Mouse (Mus musculus) kidney, postnatal 4 days (tissue): ENCODE measurements around the gene Scml4.

ENCODE experiments used
- DNase-seq, 2 experiments: peaks; one replicate each; pipeline ENCODE4 v3.0.0; 2021; ENCODE audit warnings: mixed read lengths in 2 of 2

Scml4 gene

DNA sequence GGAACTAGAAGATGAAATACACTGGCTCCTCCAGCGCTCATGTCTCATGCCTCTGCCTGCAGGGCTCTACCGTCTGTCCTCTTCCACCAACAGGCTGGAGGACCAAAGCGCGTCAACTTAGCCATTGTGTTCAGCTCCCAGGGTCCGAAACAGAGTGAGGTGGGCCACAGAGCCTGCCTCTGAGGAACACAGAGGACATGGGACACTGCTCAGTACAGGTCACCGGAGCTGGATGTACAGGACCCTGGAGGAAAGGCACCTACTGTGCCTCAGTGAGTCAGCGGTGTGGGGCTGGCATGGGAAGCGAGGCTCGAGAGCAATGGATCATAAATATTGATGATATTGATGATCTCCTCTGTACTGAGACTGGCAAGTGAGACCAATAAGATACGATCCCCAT, 139.2 kb downstream of the Scml4 start:
- no peak for DNase-seq

GRCm38 (mm10) chr10:43001433-43001832, 141.3 kb downstream of the Scml4 start:
- DNase-seq = no peak

- peak; percentile 72 to 80 for DNase-seq
Measured at GRCm38 (mm10) chr10:43002066-43002678, 142.0 kb downstream of the Scml4 start.

DNA sequence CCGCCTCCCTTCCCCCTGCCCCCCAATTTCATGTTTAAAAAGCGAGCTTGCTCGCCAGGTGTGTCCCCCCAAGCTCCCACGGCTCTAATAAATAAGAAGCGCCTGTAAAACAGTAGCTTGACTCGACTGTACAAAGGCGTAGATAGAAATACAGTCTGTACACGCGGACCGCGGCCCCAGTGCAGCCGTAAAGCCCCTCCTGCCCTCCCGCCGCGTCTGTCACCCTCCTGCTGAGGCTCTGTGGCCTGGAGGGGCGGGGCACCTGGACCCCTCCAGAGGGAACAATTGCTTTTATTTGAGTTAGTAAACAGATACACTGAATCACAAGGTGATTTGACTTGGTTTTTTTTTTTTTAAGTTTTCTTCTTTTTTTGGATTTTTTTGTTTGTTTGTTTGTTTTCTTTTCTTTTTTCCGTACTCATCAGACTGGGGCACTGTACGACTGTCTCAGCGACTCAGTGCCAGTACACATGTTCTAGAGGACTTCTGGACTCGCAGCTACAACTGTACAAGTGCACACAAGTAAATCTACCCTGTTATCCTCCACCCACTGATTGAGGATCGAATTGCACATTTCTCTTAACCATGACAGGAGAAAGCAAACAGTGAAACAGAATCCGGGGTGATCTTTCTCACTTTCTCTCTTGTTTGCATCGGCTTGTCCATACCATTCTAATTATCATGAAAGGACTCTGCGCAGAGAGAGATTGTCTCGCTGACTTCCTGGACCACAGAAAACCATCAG, 142.7 kb downstream of the Scml4 start:
- peak; percentile 43 to 44 for DNase-seq

DNA sequence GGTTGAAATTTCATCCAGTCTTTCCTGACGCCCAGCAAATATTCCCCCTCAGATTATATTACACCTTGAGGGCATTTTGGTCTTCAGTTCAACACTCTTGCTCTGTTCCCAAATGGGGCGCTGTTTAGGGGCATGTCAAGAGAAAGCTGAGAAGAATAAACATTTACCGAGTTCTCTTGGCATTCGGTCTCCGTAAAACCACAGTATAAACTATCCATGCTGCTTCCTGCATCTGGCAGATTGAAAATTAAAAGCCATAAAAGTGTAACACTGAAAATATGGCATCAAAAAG, 143.2 kb downstream of the Scml4 start:
- no peak for DNase-seq

DNA sequence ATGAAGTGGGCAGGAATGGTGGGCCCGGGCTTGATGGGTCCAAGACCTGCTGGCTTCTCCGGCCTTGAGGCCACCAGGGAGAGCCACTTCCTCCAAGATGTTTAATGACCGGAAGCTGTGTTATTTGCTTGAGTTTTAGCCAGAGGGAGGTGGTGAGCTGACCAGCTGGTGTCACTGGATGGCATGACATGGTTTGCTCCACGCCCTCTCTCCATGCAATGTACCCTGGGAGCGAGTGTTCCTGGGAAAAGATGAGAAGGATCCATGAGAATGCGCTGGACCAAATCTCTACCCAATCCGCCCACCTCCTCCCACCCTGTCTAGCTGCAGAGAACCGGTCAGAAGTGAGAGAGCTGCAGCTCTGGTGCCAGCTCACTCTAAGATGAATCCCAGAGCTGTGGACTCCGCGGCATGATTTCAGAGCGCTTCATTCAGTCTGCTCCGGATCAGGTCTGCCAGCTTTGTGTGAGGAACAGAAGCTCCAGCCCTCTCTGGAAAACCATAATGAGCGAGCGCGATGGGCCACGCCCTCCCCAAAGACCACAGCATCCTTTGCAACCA, 144.1 kb downstream of the Scml4 start:
- no peak for DNase-seq

DNA sequence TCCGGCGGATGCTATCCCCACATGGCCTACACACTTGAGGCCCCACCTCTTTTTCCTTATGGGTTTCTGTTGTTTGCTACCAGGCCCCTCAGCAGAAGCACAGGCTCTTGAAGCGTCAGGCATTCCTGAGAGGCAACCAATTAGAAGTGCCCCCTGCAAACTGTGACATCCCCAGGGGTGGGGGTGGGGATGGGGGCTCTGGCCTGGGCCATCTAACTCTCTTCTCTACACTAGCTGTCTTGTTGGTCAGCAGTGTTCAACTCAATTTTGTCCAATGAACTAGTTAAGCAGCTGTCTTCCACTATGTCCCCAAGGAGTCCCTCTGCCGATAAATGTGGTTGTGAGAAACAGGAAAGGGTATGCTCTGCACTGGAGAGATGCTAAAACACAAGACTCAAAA, 144.9 kb downstream of the Scml4 start:
- no peak for DNase-seq

DNA sequence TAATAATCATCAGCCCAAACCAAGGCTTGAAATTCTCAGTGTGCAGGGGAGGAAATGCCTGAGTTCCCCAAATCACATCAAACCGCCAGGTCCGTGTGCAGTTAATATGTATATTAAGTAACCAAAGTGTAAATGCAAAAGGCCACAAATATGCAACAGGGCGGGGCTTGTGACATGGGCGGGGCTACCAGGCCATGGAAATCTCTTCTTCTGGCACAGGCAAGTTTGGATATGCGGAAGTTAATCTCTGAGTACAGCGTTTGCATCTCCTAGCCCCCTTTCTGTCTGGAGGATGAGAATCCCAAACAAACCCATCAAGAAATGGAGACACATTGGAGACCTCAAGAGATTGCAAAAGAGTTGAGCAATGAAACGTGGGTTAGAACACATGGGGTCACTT, 145.5 kb downstream of the Scml4 start:
- DNase-seq = no peak

- DNase-seq = no peak
Measured at GRCm38 (mm10) chr10:43006534-43006933, 146.4 kb downstream of the Scml4 start.

- DNase-seq = no peak
Measured at GRCm38 (mm10) chr10:43008116-43008515, 147.9 kb downstream of the Scml4 start.
